Mouse (Mus musculus): Measurements from ENCODE around the gene Prss48. TPM values are rescaled to one million over a fixed set of nuclear protein-coding genes. Genes with fewer than 3 reads are reported as not detected.
"Not testable (repeated sequence)": the region's sequence is repeated elsewhere in the genome, so short reads cannot be mapped to it uniquely, and the experiment has no call there.

Gene Prss48
- polyA plus RNA-seq, 1 experiment from 2014 or later: not detected

- Histone ChIP-seq H3K4me1 (ENCODE audit: control insufficient read depth in 2 of 2, insufficient read depth in 2 of 2, low read length in 2 of 2) (peaks cover 5 to 15% of the 10 kb centered on the region in 2 experiments), H3K9me3 (ENCODE audit: control insufficient read depth, low read length) (no peaks in the 10 kb centered on the region), H3K36me3 (ENCODE audit: control insufficient read depth, insufficient read depth, low read length) (no peaks in the 10 kb centered on the region), H3K27me3 (ENCODE audit: control insufficient read depth, insufficient read depth, low read length) (no peaks in the 10 kb centered on the region), H3K4me3 (ENCODE audit: control insufficient read depth in 1 of 2, insufficient read depth in 1 of 2, low read depth in 1 of 2, low read length in 2 of 2) (no peak overlapping the region), H3K27ac (replicated peaks in 1 of 2; ENCODE audit: control insufficient read depth in 1 of 2, insufficient read depth in 1 of 2, low read depth in 2 of 2, low read length in 2 of 2) (no peak overlapping the region), H3K9ac (ENCODE audit: low read length) (no peak overlapping the region), H3K4me2 (ENCODE audit: low read length) (no peak overlapping the region)
- no peak for ATAC-seq (ENCODE audit: insufficient number of reproducible peaks, insufficient read depth, low FRiP score, low read depth)
- WGBS: 79% methylated on average over 4 of the region's 4 CpGs
Observed at GRCm38 (mm10) chr3:85994645-85995044, 7.6 kb downstream of the Prss48 start.

- H3K4me1 ChIP-seq (ENCODE audit: control insufficient read depth in 2 of 2, insufficient read depth in 2 of 2, low read length in 2 of 2): peaks cover 5 to 15% of the 10 kb centered on the region in 2 experiments
- H3K9ac ChIP-seq (ENCODE audit: low read length): peak overlapping the region; percentile 5
- no peaks in the 10 kb centered on the region for H3K9me3 ChIP-seq (ENCODE audit: control insufficient read depth, low read length)
- peak overlapping the region in 1 of 2 experiments; percentile 19; a peak in 3 of 4 replicates for H3K4me3 ChIP-seq (ENCODE audit: control insufficient read depth in 1 of 2, insufficient read depth in 1 of 2, low read depth in 1 of 2, low read length in 2 of 2)
- peak; percentile 59; the same call in 1 of the 2 replicates for ATAC-seq (ENCODE audit: insufficient number of reproducible peaks, insufficient read depth, low FRiP score, low read depth)
- H3K27me3 ChIP-seq (ENCODE audit: control insufficient read depth, insufficient read depth, low read length): no peaks in the 10 kb centered on the region
- no peaks in the 10 kb centered on the region for H3K36me3 ChIP-seq (ENCODE audit: control insufficient read depth, insufficient read depth, low read length)
- WGBS: 12% methylated on average over 11 of the region's 11 CpGs
- H3K27ac ChIP-seq (replicated peaks in 1 of 2; ENCODE audit: control insufficient read depth in 1 of 2, insufficient read depth in 1 of 2, low read depth in 2 of 2, low read length in 2 of 2): peak overlapping the region in 1 of 2 experiments; percentile 28; a peak in 1 of 4 replicates
- H3K4me2 ChIP-seq (ENCODE audit: low read length): peak overlapping the region; percentile 46
Observed at GRCm38 (mm10) chr3:85993744-85994143, 8.5 kb downstream of the Prss48 start.

GRCm38 (mm10) chr3:85991802-85992156, 10.5 kb downstream of the Prss48 start:
- Histone ChIP-seq H3K36me3 (ENCODE audit: control insufficient read depth, insufficient read depth, low read length) (no peaks in the 10 kb centered on the region), H3K4me3 (ENCODE audit: control insufficient read depth in 1 of 2, insufficient read depth in 1 of 2, low read depth in 1 of 2, low read length in 2 of 2) (no peak overlapping the region), H3K27ac (replicated peaks in 1 of 2; ENCODE audit: control insufficient read depth in 1 of 2, insufficient read depth in 1 of 2, low read depth in 2 of 2, low read length in 2 of 2) (no peak overlapping the region), H3K4me2 (ENCODE audit: low read length) (no peak overlapping the region), H3K9ac (ENCODE audit: low read length) (no peak overlapping the region), H3K4me1 (ENCODE audit: control insufficient read depth in 2 of 2, insufficient read depth in 2 of 2, low read length in 2 of 2) (peaks cover 5 to 15% of the 10 kb centered on the region in 2 experiments), H3K9me3 (ENCODE audit: control insufficient read depth, low read length) (peaks cover 3% of the 10 kb centered on the region; the same call in 1 of the 2 replicates), H3K27me3 (ENCODE audit: control insufficient read depth, insufficient read depth, low read length) (no peaks in the 10 kb centered on the region)
- ATAC-seq (ENCODE audit: insufficient number of reproducible peaks, insufficient read depth, low FRiP score, low read depth): no peak
- 49% methylated on average over 5 of the region's 5 CpGs for WGBS

- H3K4me3 ChIP-seq (ENCODE audit: control insufficient read depth in 1 of 2, insufficient read depth in 1 of 2, low read depth in 1 of 2, low read length in 2 of 2): no peak overlapping the region
- H3K4me1 ChIP-seq (ENCODE audit: control insufficient read depth in 2 of 2, insufficient read depth in 2 of 2, low read length in 2 of 2): peaks cover 5 to 15% of the 10 kb centered on the region in 2 experiments
- H3K9me3 ChIP-seq (ENCODE audit: control insufficient read depth, low read length): peaks cover 3% of the 10 kb centered on the region; the same call in 1 of the 2 replicates
- no peak overlapping the region for H3K9ac ChIP-seq (ENCODE audit: low read length)
- 62% methylated on average over 6 of the region's 6 CpGs for WGBS
- H3K36me3 ChIP-seq (ENCODE audit: control insufficient read depth, insufficient read depth, low read length): no peaks in the 10 kb centered on the region
- H3K27ac ChIP-seq (replicated peaks in 1 of 2; ENCODE audit: control insufficient read depth in 1 of 2, insufficient read depth in 1 of 2, low read depth in 2 of 2, low read length in 2 of 2): no peak overlapping the region
- H3K4me2 ChIP-seq (ENCODE audit: low read length): no peak overlapping the region
- H3K27me3 ChIP-seq (ENCODE audit: control insufficient read depth, insufficient read depth, low read length): no peaks in the 10 kb centered on the region
- no peak for ATAC-seq (ENCODE audit: insufficient number of reproducible peaks, insufficient read depth, low FRiP score, low read depth)
Observed at GRCm38 (mm10) chr3:85991140-85991801, 11.0 kb downstream of the Prss48 start.

GRCm38 (mm10) chr3:85987225-85987624, 15.1 kb downstream of the Prss48 start:
- Histone ChIP-seq H3K36me3 (ENCODE audit: control insufficient read depth, insufficient read depth, low read length) (no peaks in the 10 kb centered on the region), H3K4me2 (ENCODE audit: low read length) (no peak overlapping the region), H3K9me3 (ENCODE audit: control insufficient read depth, low read length) (peaks cover 3% of the 10 kb centered on the region; the same call in 1 of the 2 replicates), H3K27ac (replicated peaks in 1 of 2; ENCODE audit: control insufficient read depth in 1 of 2, insufficient read depth in 1 of 2, low read depth in 2 of 2, low read length in 2 of 2) (no peak overlapping the region), H3K9ac (ENCODE audit: low read length) (no peak overlapping the region), H3K4me3 (ENCODE audit: control insufficient read depth in 1 of 2, insufficient read depth in 1 of 2, low read depth in 1 of 2, low read length in 2 of 2) (no peak overlapping the region), H3K4me1 (ENCODE audit: control insufficient read depth in 2 of 2, insufficient read depth in 2 of 2, low read length in 2 of 2) (peaks cover 0 to 2% of the 10 kb centered on the region in 2 experiments; a peak in 1 of 4 replicates), H3K27me3 (ENCODE audit: control insufficient read depth, insufficient read depth, low read length) (no peaks in the 10 kb centered on the region)
- no peak for ATAC-seq (ENCODE audit: insufficient number of reproducible peaks, insufficient read depth, low FRiP score, low read depth)
- WGBS: 86% methylated on average over 2 of the region's 2 CpGs

- H3K4me1 ChIP-seq (ENCODE audit: control insufficient read depth in 2 of 2, insufficient read depth in 2 of 2, low read length in 2 of 2): peaks cover 2 to 7% of the 10 kb centered on the region in 2 experiments; a peak in 2 of 4 replicates
- no peak overlapping the region for H3K4me2 ChIP-seq (ENCODE audit: low read length)
- peaks cover 3% of the 10 kb centered on the region; the same call in 1 of the 2 replicates for H3K9me3 ChIP-seq (ENCODE audit: control insufficient read depth, low read length)
- no peak overlapping the region for H3K27ac ChIP-seq (replicated peaks in 1 of 2; ENCODE audit: control insufficient read depth in 1 of 2, insufficient read depth in 1 of 2, low read depth in 2 of 2, low read length in 2 of 2)
- no peak overlapping the region for H3K9ac ChIP-seq (ENCODE audit: low read length)
- no peaks in the 10 kb centered on the region for H3K27me3 ChIP-seq (ENCODE audit: control insufficient read depth, insufficient read depth, low read length)
- ATAC-seq (ENCODE audit: insufficient number of reproducible peaks, insufficient read depth, low FRiP score, low read depth): no peak
- no peaks in the 10 kb centered on the region for H3K36me3 ChIP-seq (ENCODE audit: control insufficient read depth, insufficient read depth, low read length)
- no peak overlapping the region for H3K4me3 ChIP-seq (ENCODE audit: control insufficient read depth in 1 of 2, insufficient read depth in 1 of 2, low read depth in 1 of 2, low read length in 2 of 2)
- WGBS: 87% methylated on average over 6 of the region's 6 CpGs
Observed at GRCm38 (mm10) chr3:85984537-85984936, 17.8 kb downstream of the Prss48 start.

GRCm38 (mm10) chr3:85981761-85982160, 20.5 kb downstream of the Prss48 start:
- ATAC-seq (ENCODE audit: insufficient number of reproducible peaks, insufficient read depth, low FRiP score, low read depth); H3K36me3 ChIP-seq (ENCODE audit: control insufficient read depth, insufficient read depth, low read length); H3K27me3 ChIP-seq (ENCODE audit: control insufficient read depth, insufficient read depth, low read length); H3K4me1 ChIP-seq (ENCODE audit: control insufficient read depth in 2 of 2, insufficient read depth in 2 of 2, low read length in 2 of 2); H3K4me3 ChIP-seq (ENCODE audit: control insufficient read depth in 1 of 2, insufficient read depth in 1 of 2, low read depth in 1 of 2, low read length in 2 of 2); H3K9ac ChIP-seq (ENCODE audit: low read length); H3K9me3 ChIP-seq (ENCODE audit: control insufficient read depth, low read length); H3K4me2 ChIP-seq (ENCODE audit: low read length); H3K27ac ChIP-seq (replicated peaks in 1 of 2; ENCODE audit: control insufficient read depth in 1 of 2, insufficient read depth in 1 of 2, low read depth in 2 of 2, low read length in 2 of 2): not testable (repeated sequence)
- WGBS: 75% methylated on average over 3 of the region's 3 CpGs

- Histone ChIP-seq H3K4me2 (ENCODE audit: low read length) (no peak overlapping the region), H3K36me3 (ENCODE audit: control insufficient read depth, insufficient read depth, low read length) (no peaks in the 10 kb centered on the region), H3K27me3 (ENCODE audit: control insufficient read depth, insufficient read depth, low read length) (no peaks in the 10 kb centered on the region), H3K4me3 (ENCODE audit: control insufficient read depth in 1 of 2, insufficient read depth in 1 of 2, low read depth in 1 of 2, low read length in 2 of 2) (no peak overlapping the region), H3K4me1 (ENCODE audit: control insufficient read depth in 2 of 2, insufficient read depth in 2 of 2, low read length in 2 of 2) (peaks cover 2 to 9% of the 10 kb centered on the region in 2 experiments; a peak in 2 of 4 replicates), H3K9me3 (ENCODE audit: control insufficient read depth, low read length) (no peaks in the 10 kb centered on the region), H3K9ac (ENCODE audit: low read length) (no peak overlapping the region), H3K27ac (replicated peaks in 1 of 2; ENCODE audit: control insufficient read depth in 1 of 2, insufficient read depth in 1 of 2, low read depth in 2 of 2, low read length in 2 of 2) (no peak overlapping the region)
- no peak for ATAC-seq (ENCODE audit: insufficient number of reproducible peaks, insufficient read depth, low FRiP score, low read depth)
- 55% methylated on average over 4 of the region's 4 CpGs for WGBS
Observed at GRCm38 (mm10) chr3:85980036-85980435, 22.3 kb downstream of the Prss48 start.
